Mouse (Mus musculus) G1E (cell line): ENCODE results near the gene Prdx4. TPM values are rescaled to one million over a fixed set of nuclear protein-coding genes. Genes with fewer than 3 reads are reported as not detected.
"Not testable (repeated sequence)": the region's sequence is repeated elsewhere in the genome, so short reads cannot be mapped to it uniquely, and the experiment has no call there.

Experiments used
- ATAC-seq: 2 replicates; pipeline ENCODE4 v1.8.0; 2016; ENCODE audit warnings: mild to moderate bottlenecking; ENCODE audit not compliant: insufficient number of reproducible peaks, poor library complexity, low FRiP score, severe bottlenecking; ENCODE audit errors: extremely low read depth
- DNase-seq: peaks from one replicate; pipeline ENCODE4 v3.0.0; 2012; ENCODE audit warnings: low spot score
- H3K27me3 ChIP-seq: 2 replicates; pipeline ENCODE4 v1.6.1; 2012; ENCODE audit warnings: mild to moderate bottlenecking, low read length, inconsistent platforms; ENCODE audit not compliant: insufficient read depth
- H3K36me3 ChIP-seq: replicated peaks from 2 replicates; pipeline ENCODE3; 2012; ENCODE audit warnings: mild to moderate bottlenecking, inconsistent platforms
- H3K4me1 ChIP-seq: 2 replicates; pipeline ENCODE4 v1.6.1; 2012; ENCODE audit warnings: low read depth, low read length, inconsistent platforms, mixed read lengths; ENCODE audit not compliant: insufficient read depth
- H3K4me3 ChIP-seq: 2 replicates; pipeline ENCODE4 v1.5.1; 2012; ENCODE audit warnings: low read depth, mild to moderate bottlenecking, inconsistent platforms, low read length, moderate library complexity, mixed read lengths
- H3K9me3 ChIP-seq: replicated peaks from 2 replicates; pipeline ENCODE4 v1.6.1; 2012; ENCODE audit warnings: inconsistent platforms
- CTCF ChIP-seq: IDR thresholded peaks from 2 replicates; pipeline ENCODE4 v1.5.1; 2012; ENCODE audit warnings: low read depth, low read length, inconsistent platforms, mixed read lengths
- GATA1 ChIP-seq: IDR thresholded peaks from 2 replicates; pipeline ENCODE4 v1.6.1; 2012; ENCODE audit warnings: borderline replicate concordance, low read length, inconsistent platforms, mixed read lengths
- GATA2 ChIP-seq: IDR thresholded peaks from 2 replicates; pipeline ENCODE4 v1.6.1; 2012; ENCODE audit warnings: low read depth, low read length, inconsistent platforms, borderline replicate concordance
- POLR2AphosphoS5 ChIP-seq: IDR thresholded peaks from 2 replicates; pipeline ENCODE4 v1.6.1; 2012; ENCODE audit warnings: low read depth, low read length, inconsistent platforms; ENCODE audit not compliant: insufficient replicate concordance
- TAL1 ChIP-seq: conservative IDR thresholded peaks from 2 replicates; pipeline ENCODE4 v1.6.1; 2012; ENCODE audit warnings: low read depth, low read length, inconsistent platforms, mixed read lengths
- polyA plus RNA-seq: library from polyadenylated mRNA; stranded (reverse); fragments of >175 nt; gene quantifications from 2 replicates; pipeline ENCODE4 v1.2.3, GENCODE M21; 2012
- total RNA-seq, 2 experiments: library from RNA; stranded (forward) in 1 of 2; stranded (reverse) in 1 of 2; fragments of 200-1000 nt in 1 of 2; fragments of >200 nt in 1 of 2; fragmentation: Nextera tagmentation in 1 of 2; gene quantifications; 2 replicates each; pipeline ENCODE4 v1.2.3; 2014 to 2017

Gene Prdx4
- 65.5 and 70.1 TPM in 2 replicates for total RNA-seq (2014; fragmentation: Nextera tagmentation)
- total RNA-seq (2017): 164 and 180 TPM in 2 replicates
- 53.4 and 71.7 TPM in 2 replicates for polyA plus RNA-seq

DNA sequence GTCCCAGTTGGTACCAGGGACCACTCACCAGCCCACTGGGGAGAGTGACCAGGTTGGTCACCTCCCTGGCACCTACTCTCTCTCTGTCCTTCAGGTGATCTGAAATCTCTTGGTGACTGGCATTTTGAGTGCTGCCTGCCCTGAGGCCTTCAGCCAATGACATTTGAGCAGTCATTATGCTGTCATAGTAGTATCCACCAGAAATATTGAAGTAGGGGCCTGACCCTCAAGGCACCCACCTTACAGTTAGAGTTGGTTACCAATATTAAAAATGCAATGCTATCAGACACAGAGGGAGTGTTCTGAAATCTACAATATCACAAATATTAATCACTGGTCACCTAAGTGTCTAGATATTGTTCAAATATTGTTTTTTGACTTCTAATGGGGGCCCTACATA, at the start of gene Prdx4:
TSS of gene Prdx4 (minus strand) at position 101 of the 400 bp plus-strand sequence.
- Histone ChIP-seq H3K36me3 (peaks cover 3% of the 10 kb centered on the region), H3K27me3 (no peaks in the 10 kb centered on the region), H3K9me3 (no peaks in the 10 kb centered on the region), H3K4me3 (no peak within 1 kb of the TSS), H3K4me1 (peaks cover 19% of the 10 kb centered on the region; the same call in 1 of the 2 replicates)
- TF ChIP-seq CTCF (no peak), POLR2AphosphoS5 (no peak), TAL1 (no peak), GATA1 (no peak), GATA2 (no peak)
- no peak for DNase-seq
- ATAC-seq: no peak

DNA sequence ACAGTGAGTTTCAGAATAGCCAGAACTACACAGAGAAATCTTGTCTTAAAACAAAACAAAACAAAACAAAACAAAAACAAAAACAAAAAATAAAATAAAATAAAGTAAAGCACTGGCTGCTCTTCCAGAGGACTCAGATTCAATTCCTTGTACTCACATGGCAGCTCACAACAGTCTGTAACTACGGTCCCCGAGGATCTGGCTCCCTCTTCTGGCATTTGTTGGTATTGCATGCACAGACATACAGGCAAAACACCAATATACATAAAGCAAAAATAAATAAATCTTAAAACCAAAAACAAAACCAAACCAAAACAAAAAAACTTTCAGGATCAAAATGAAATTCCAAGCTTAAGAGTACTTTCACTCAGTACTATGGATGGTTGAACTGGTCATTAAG, 36.0 kb upstream of the Prdx4 start:
- ATAC-seq: no peak
- no peak for TF ChIP-seq GATA1
- peak; percentile 27; the same call in 1 of the 2 replicates for TF ChIP-seq CTCF

DNA sequence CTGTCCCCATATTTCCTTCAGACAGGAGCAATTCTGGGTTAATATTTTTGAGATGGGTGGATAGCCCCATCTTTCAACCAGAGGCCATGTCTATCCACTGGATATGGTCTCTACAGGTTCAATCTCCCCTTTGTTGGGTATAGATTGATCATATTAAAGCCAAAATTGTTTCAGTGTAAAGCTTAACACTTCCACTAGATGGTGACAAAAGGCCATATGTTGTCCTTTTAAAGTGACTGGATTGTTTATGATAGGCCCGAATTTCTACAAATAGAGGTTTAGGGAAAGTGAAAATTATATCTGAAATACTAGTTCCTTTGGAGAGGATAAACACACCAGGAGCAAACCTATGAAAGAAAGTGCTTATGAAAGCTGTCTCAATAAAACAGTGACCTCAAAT, 34.9 kb upstream of the Prdx4 start:
- Histone ChIP-seq H3K4me3 (no peak overlapping the region), H3K4me1 (no peaks in the 10 kb centered on the region), H3K9me3 (no peaks in the 10 kb centered on the region), H3K36me3 (no peaks in the 10 kb centered on the region), H3K27me3 (no peaks in the 10 kb centered on the region)
- ATAC-seq: no peak
- DNase-seq: no peak
- TF ChIP-seq CTCF (no peak), POLR2AphosphoS5 (no peak), GATA1 (no peak), GATA2 (no peak), TAL1 (no peak)

More for the DNA sequence above, 36.0 kb upstream of the Prdx4 start:
- no peaks in the 10 kb centered on the region for H3K27me3 ChIP-seq
- no peaks in the 10 kb centered on the region for H3K4me1 ChIP-seq
- H3K4me3 ChIP-seq: no peak overlapping the region
- DNase-seq: no peak
- no peaks in the 10 kb centered on the region for H3K9me3 ChIP-seq
- no peaks in the 10 kb centered on the region for H3K36me3 ChIP-seq

DNA sequence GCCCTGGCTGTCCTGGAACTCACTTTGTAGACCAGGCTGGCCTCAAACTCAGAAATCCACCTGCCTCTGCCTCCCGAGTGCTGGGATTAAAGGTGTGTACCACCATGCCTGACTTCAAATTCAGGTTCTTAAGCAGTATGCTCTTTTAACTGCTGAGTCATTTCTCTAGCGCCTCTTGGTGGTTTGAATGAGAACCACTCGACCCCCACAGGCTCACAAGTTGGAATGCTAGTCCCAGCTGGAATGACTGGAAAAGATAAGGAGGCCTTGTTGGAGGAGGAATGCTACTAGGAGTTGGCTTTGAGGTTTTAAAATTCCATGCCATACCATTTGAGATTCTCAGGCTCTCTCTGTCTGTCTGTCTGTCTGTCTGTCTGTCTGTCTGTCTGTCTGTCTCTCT, 29.6 kb upstream of the Prdx4 start:
- not testable (repeated sequence) for H3K27me3 ChIP-seq, DNase-seq, H3K4me3 ChIP-seq, H3K36me3 ChIP-seq, ATAC-seq, H3K9me3 ChIP-seq, H3K4me1 ChIP-seq

DNA sequence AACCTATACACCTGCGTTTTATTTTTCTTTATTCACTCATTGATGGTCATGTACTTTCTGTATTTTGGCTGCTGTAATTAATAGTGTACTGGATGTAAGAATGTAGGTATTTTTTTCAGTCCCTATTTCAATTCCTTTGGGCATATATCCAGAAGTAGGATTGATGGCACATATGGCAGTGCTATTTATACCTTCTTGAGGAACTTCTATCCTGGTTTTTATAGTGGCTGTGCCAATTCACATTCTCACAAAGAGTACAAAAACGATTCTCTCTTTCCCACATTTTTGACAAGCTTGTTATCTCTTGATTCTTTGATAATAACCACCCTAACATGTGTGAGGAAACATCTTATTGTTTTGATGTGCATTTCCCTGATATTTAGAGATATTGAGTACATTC, 24.5 kb upstream of the Prdx4 start:
- no peak for TF ChIP-seq CTCF
- no peak for TF ChIP-seq TAL1
- TF ChIP-seq GATA1: no peak
- no peak for TF ChIP-seq GATA2
- no peak for TF ChIP-seq POLR2AphosphoS5
- H3K36me3 ChIP-seq: no peaks in the 10 kb centered on the region
- no peaks in the 10 kb centered on the region for H3K9me3 ChIP-seq
- no peaks in the 10 kb centered on the region for H3K4me1 ChIP-seq
- DNase-seq (no peak), ATAC-seq (no peak)
- no peak overlapping the region for H3K4me3 ChIP-seq
- H3K27me3 ChIP-seq: no peaks in the 10 kb centered on the region

DNA sequence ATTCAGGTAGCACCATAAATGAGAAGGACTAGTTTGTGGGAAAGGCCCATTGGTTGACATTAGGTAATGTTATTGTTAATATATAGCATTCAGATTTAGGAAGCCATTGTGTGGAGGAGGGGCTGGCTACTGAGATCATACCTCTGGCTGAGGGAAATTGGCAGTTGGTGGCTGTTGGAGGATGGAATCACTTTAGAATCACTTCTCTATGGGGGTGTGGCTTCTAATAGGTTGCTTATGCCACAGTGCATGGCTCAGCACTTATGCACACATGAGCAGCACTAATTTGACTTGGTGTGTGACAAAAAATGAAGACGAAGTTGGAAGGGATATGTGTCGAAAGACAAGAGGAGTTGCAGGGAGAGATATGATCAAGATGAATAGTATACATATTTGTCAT, 5.7 kb upstream of the Prdx4 start:
- TF ChIP-seq GATA2: no peak
- TF ChIP-seq CTCF: no peak
- TF ChIP-seq POLR2AphosphoS5: no peak
- TF ChIP-seq TAL1: no peak
- TF ChIP-seq GATA1: no peak
- H3K9me3 ChIP-seq: no peaks in the 10 kb centered on the region
- no peaks in the 10 kb centered on the region for H3K4me1 ChIP-seq
- ATAC-seq: no peak
- no peak for DNase-seq
- no peaks in the 10 kb centered on the region for H3K36me3 ChIP-seq
- no peak overlapping the region for H3K4me3 ChIP-seq
- no peaks in the 10 kb centered on the region for H3K27me3 ChIP-seq

DNA sequence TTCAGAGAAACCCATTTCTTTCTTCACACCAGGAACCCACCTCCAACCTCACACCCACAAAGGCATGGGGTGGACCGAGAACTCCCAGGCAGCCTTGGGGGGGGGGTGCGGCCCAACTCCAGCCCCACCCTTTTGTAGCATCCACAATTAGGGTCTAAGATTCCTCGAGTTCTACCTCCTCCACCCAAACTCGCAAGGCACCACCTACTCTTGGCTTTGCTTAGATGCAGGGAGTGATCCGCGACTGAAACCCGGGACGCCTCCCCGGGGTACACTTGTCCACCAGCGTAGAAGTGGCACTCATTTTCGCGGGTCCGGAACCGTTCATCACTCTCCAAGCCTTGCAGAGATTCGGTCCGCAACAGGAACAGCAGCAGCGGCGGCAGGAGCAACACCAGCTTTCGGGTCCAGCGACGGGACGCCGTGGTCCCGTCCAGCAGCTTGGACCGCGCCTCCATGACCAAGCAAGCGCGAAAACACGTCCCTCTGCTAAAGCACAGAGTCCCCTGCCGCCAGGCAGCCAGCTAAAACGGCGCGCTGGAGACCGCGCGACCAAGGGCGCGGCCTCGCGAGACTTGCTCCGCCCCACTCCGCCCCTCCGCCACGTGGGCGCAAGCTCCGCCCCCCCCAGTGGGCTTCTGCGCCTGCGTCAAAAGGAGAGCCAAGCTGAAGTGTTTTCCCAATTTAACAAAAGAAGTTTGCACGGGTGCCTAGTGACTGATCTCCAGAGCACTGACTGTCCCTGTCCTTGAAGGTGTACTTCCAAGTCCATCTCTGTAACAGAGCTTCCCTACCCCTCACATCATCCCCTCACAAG, 2.4 kb downstream of the Prdx4 start:
- ATAC-seq: peak; percentile 69
- peak overlapping the region; percentile 77 for H3K4me3 ChIP-seq
- H3K4me1 ChIP-seq: peaks cover 19% of the 10 kb centered on the region; the same call in 1 of the 2 replicates
- TF ChIP-seq GATA2 (no peak), TAL1 (no peak), CTCF (no peak), POLR2AphosphoS5 (no peak), GATA1 (no peak)
- peak; percentile 59 for DNase-seq
- H3K27me3 ChIP-seq: no peaks in the 10 kb centered on the region
- peaks cover 5% of the 10 kb centered on the region for H3K36me3 ChIP-seq
- no peaks in the 10 kb centered on the region for H3K9me3 ChIP-seq
